Mouse (Mus musculus) neural tube, embryonic 13.5 days (tissue): Measurements from ENCODE around the gene Cyb561d1. TPM values are rescaled to one million over a fixed set of nuclear protein-coding genes. Genes with fewer than 3 reads are reported as not detected.
A peak's percentile ranks its signal among the peaks of the same experiment; 100 is the strongest.

ENCODE experiments used
- ATAC-seq: fragments of 200-750 bp; cut with Nextera tagmentation; 2 replicates; pipeline ENCODE4 v1.8.0; 2017; ENCODE audit warnings: low read depth, mild to moderate bottlenecking, moderate TSS enrichment, moderate library complexity
- H3K27ac ChIP-seq: fragments of 300-500 bp; sonication (generic); replicated peaks from 2 replicates; pipeline ENCODE4 v1.5.1; 2015; ENCODE audit warnings: moderate library complexity, mild to moderate bottlenecking, inconsistent platforms
- H3K27me3 ChIP-seq: fragments of 300-500 bp; sonication (generic); 2 replicates; pipeline ENCODE4 v1.6.1; 2015; ENCODE audit warnings: mild to moderate bottlenecking, inconsistent platforms
- H3K36me3 ChIP-seq: fragments of 300-500 bp; sonication (generic); 2 replicates; pipeline ENCODE4 v1.6.1; 2015; ENCODE audit warnings: mild to moderate bottlenecking, inconsistent platforms
- H3K4me1 ChIP-seq: fragments of 300-500 bp; sonication (generic); replicated peaks from 2 replicates; pipeline ENCODE4 v1.6.1; 2015; ENCODE audit warnings: inconsistent platforms
- H3K4me2 ChIP-seq: fragments of 300-500 bp; sonication (generic); 2 replicates; pipeline ENCODE4 v1.6.1; 2015; ENCODE audit warnings: inconsistent platforms, mild to moderate bottlenecking, moderate library complexity
- H3K4me3 ChIP-seq: fragments of 300-500 bp; sonication (generic); 2 replicates; pipeline ENCODE4 v1.5.1; 2015; ENCODE audit warnings: mild to moderate bottlenecking, inconsistent platforms
- H3K9ac ChIP-seq: fragments of 300-500 bp; sonication (generic); 2 replicates; pipeline ENCODE4 v1.6.1; 2015; ENCODE audit warnings: moderate library complexity, mild to moderate bottlenecking, inconsistent platforms
- H3K9me3 ChIP-seq: fragments of 300-500 bp; sonication (generic); 2 replicates; pipeline ENCODE4 v1.6.1; 2016; ENCODE audit warnings: inconsistent platforms
- WGBS: fragments of 180-500 bp; shearing (Covaris S2); methylation state at CpG from one replicate; pipeline ENCODE4 v1.1.7; 2015; 5-methylcytosine and 5-hydroxymethylcytosine counted together
- polyA plus RNA-seq: library from polyadenylated mRNA; unstranded; fragments of >200 nt; fragmentation: Nextera tagmentation; extraction: Ambion mirVana; gene quantifications from 2 replicates; pipeline ENCODE4 v1.2.1, GENCODE M21; 2015

Cyb561d1 gene
- polyA plus RNA-seq, 1 experiment from 2014 or later: 3.9 TPM

- no peaks in the 10 kb centered on the region for H3K9me3 ChIP-seq
- H3K36me3 ChIP-seq: peaks cover 44% of the 10 kb centered on the region
- no peak overlapping the region for H3K4me3 ChIP-seq
- no peak overlapping the region for H3K9ac ChIP-seq
- no peak overlapping the region; the same call in 1 of the 2 replicates for H3K27ac ChIP-seq
- WGBS: 92% methylated on average over 6 of the region's 6 CpGs
- peaks cover 83% of the 10 kb centered on the region for H3K4me1 ChIP-seq
- H3K4me2 ChIP-seq: no peak overlapping the region
- no peak for ATAC-seq
- no peaks in the 10 kb centered on the region for H3K27me3 ChIP-seq
These were observed 1.8 kb downstream of the Cyb561d1 start for GRCm38 (mm10) chr3:108199231-108199630.

DNA sequence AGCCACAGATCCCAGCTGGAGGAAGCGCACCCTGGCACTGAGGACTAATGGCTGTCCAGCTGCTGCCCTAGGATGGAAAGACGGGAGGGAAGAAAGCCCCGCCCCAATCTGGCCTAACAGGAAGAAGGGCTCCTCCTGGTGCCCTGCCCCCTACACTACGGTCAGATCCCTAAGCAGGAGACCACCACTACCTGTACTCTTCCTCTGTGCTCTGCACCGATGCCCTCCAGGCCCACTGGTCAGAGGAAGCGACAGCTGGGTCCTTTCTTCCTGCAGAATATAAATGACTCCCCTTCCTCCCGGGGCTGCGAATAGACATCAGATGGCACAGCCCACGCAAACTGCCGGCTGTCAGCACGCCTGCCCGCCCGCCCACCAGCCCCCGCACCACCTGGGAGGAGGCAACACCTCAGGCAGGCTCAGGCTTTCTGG is 3.9 kb downstream of the Cyb561d1 start:
- H3K4me3 ChIP-seq: no peak overlapping the region
- no peaks in the 10 kb centered on the region for H3K27me3 ChIP-seq
- H3K36me3 ChIP-seq: peaks cover 27% of the 10 kb centered on the region
- 12% methylated on average over 14 of the region's 14 CpGs for WGBS
- H3K9ac ChIP-seq: peak overlapping the region; percentile 52
- H3K4me1 ChIP-seq: peaks cover 74% of the 10 kb centered on the region
- H3K9me3 ChIP-seq: no peaks in the 10 kb centered on the region
- peak; percentile 34 for ATAC-seq
- H3K4me2 ChIP-seq: peak overlapping the region; percentile 35
- H3K27ac ChIP-seq: peak overlapping the region; percentile 88

DNA sequence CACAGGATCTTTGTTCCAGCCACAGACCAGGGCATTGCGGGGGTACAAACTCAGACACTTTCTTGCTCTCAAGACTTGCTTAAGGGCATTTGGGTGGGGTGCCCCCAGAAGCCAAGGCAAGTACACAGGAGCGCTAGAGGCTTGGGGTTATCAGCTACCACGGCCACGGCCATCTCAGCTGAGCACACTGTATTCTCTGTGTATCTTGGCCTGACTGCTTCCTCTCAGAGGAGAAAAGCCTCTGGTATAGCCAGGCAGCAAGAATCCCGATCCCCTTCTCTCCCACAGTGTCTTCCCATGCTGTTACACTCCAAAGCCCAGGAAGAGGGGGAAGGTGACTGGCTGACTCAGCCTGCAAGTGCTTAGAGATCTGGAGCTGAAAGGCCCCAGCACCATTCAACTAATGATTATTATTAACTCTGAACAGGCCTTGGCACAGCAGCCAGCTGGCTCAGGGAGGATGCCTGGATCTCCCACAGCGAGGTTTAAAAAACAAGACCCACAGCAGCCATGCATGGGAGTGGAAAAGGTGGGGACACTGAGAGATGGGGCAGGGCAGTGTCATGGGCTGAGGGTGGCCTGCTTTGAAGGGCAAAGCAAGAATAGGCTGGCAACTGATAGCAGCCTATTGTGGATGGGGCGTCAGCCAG is 4.9 kb downstream of the Cyb561d1 start:
- H3K9me3 ChIP-seq: no peaks in the 10 kb centered on the region
- peak overlapping the region; percentile 88 for H3K27ac ChIP-seq
- H3K9ac ChIP-seq: peak overlapping the region; percentile 23
- no peak overlapping the region for H3K4me2 ChIP-seq
- 64% methylated on average over 7 of the region's 7 CpGs for WGBS
- no peak; the same call in 1 of the 2 replicates for ATAC-seq
- H3K36me3 ChIP-seq: peaks cover 22% of the 10 kb centered on the region
- H3K4me3 ChIP-seq: no peak overlapping the region
- no peaks in the 10 kb centered on the region for H3K27me3 ChIP-seq
- H3K4me1 ChIP-seq: peaks cover 74% of the 10 kb centered on the region

GRCm38 (mm10) chr3:108195287-108195686 is 5.7 kb downstream of the Cyb561d1 start:
- 78% methylated on average over 4 of the region's 4 CpGs for WGBS
- Histone ChIP-seq H3K9ac (peak overlapping the region; percentile 23; the same call in 1 of the 2 replicates), H3K27me3 (no peaks in the 10 kb centered on the region), H3K27ac (peak overlapping the region; percentile 88), H3K4me3 (no peak overlapping the region), H3K9me3 (no peaks in the 10 kb centered on the region), H3K36me3 (peaks cover 26% of the 10 kb centered on the region), H3K4me1 (peaks cover 74% of the 10 kb centered on the region), H3K4me2 (no peak overlapping the region)
- ATAC-seq: no peak

DNA sequence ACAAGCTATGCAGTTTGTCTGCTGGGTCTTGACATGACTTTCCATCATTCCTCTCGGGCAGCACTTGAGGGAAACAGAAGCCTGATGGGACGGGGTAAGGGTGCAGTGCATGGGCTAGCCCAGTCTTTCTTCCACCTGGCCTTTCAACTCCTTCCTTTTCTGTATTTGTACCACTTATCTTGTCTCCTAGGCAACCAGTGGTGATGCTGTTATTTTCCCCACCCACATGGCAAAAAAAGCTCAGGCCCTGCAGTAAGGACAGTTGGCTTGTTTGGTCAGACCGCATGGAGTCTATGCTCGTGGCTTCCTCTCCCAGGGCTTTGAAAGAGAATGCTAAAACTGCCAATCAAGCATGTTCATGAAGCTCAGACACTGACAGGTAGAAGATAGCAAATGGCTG is 7.3 kb downstream of the Cyb561d1 start:
- no peaks in the 10 kb centered on the region for H3K9me3 ChIP-seq
- no peak overlapping the region for H3K4me2 ChIP-seq
- H3K4me3 ChIP-seq: no peak overlapping the region
- WGBS: 76% methylated on average over 4 of the region's 4 CpGs
- H3K9ac ChIP-seq: no peak overlapping the region
- ATAC-seq: no peak
- peaks cover 81% of the 10 kb centered on the region for H3K4me1 ChIP-seq
- H3K36me3 ChIP-seq: peaks cover 18% of the 10 kb centered on the region
- no peak overlapping the region; the same call in 1 of the 2 replicates for H3K27ac ChIP-seq
- H3K27me3 ChIP-seq: no peaks in the 10 kb centered on the region

GRCm38 (mm10) chr3:108189897-108190296 is 11.1 kb downstream of the Cyb561d1 start:
- Histone ChIP-seq H3K27me3 (peaks cover 1% of the 10 kb centered on the region; the same call in 1 of the 2 replicates), H3K4me2 (peak overlapping the region; percentile 90), H3K9ac (peak overlapping the region; percentile 60), H3K4me3 (no peak overlapping the region; the same call in 1 of the 2 replicates), H3K4me1 (peaks cover 80% of the 10 kb centered on the region), H3K9me3 (no peaks in the 10 kb centered on the region), H3K27ac (no peak overlapping the region; the same call in 1 of the 2 replicates), H3K36me3 (peaks cover 22% of the 10 kb centered on the region)
- WGBS: 80% methylated on average over 5 of the region's 5 CpGs
- no peak for ATAC-seq

- Histone ChIP-seq H3K36me3 (peaks cover 21% of the 10 kb centered on the region), H3K9ac (peak overlapping the region; percentile 60), H3K27me3 (peaks cover 6% of the 10 kb centered on the region; the same call in 1 of the 2 replicates), H3K27ac (no peak overlapping the region), H3K4me3 (peak overlapping the region; percentile 13), H3K4me2 (peak overlapping the region; percentile 90), H3K9me3 (no peaks in the 10 kb centered on the region), H3K4me1 (peaks cover 76% of the 10 kb centered on the region)
- 64% methylated on average over 9 of the region's 9 CpGs for WGBS
- ATAC-seq: no peak
These were observed 12.1 kb downstream of the Cyb561d1 start for GRCm38 (mm10) chr3:108188716-108189490.

DNA sequence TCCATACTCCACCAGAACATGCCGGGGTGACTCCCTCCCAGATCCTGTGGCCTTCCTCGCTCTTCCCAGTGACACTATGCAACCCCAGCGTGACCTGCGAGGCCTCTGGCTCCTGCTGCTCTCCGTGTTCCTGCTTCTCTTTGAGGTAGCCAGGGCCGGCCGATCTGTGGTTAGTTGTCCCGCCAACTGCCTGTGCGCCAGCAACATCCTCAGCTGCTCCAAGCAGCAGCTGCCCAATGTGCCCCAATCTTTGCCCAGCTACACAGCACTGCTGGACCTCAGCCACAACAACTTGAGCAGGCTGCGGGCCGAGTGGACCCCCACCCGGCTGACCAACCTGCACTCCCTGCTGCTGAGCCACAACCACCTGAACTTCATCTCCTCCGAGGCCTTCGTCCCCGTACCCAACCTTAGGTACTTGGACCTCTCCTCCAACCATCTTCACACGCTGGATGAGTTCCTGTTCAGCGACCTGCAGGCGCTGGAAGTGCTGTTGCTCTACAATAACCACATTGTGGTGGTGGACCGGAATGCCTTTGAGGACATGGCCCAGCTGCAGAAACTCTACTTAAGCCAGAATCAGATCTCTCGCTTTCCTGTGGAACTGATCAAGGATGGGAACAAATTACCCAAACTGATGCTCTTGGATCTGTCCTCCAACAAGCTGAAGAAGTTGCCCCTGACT is 13.8 kb downstream of the Cyb561d1 start:
- peak; percentile 21 for ATAC-seq
- Histone ChIP-seq H3K4me2 (peak overlapping the region; percentile 90), H3K27me3 (peaks cover 6% of the 10 kb centered on the region; the same call in 1 of the 2 replicates), H3K36me3 (peaks cover 18% of the 10 kb centered on the region), H3K27ac (peak overlapping the region; percentile 81), H3K4me1 (peaks cover 66% of the 10 kb centered on the region), H3K9ac (peak overlapping the region; percentile 91), H3K4me3 (peak overlapping the region; percentile 80), H3K9me3 (no peaks in the 10 kb centered on the region)
- WGBS: 59% methylated on average over 20 of the region's 20 CpGs

DNA sequence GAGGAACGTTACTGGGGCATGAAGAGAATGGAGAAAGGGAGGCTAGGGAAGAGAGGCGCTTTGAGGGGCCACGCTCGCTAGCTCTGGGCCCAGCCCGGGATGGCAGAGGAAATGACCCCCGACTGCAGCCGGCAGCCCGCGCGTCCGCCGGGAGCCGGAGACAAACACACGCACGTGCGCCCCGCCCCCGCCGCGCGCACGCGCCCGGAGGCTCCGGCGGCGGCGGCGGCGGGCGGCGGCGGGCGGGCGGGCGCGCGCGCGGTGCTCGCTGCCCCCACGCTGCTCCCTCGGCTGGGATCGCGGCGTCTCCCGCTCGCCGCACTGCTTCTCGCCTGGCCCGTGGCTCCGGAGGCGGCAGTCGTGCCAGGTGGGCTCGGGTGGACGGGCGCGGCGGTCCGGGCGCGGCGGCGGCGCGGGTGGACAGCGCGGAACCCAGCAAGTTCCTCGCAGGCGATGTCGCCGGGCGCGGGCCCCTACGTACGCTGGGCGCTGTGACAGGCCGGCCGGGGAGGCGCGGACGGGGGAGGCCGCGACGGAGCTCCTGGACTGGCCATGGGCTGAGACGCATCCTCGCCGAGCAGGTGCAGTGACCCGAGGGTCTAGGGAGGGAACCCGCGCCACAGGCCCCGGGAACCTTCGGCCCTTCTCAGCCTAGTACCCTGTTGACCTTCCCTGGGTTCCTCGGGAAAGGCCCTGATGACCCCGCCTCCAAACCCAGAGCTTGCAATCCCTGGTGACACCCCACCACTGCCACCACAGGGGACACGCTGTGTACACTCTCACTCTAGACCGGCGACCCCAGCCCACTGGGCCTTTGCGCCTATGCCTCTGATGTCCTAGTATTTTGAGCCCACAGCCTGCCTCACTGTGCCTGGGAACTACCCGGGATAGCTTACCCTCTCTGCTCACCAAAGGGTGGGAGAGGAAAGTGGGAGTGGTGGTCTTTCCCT is 14.6 kb downstream of the Cyb561d1 start, which contains the start of gene Amigo1:
Gene Amigo1, plus strand, starts transcription at position 238 of the 950 bp plus-strand sequence.
- H3K27me3 ChIP-seq: peaks cover 6% of the 10 kb centered on the region; the same call in 1 of the 2 replicates
- peak; percentile 74 for ATAC-seq
- peaks cover 18% of the 10 kb centered on the region for H3K36me3 ChIP-seq
- peak within 1 kb of the TSS; percentile 91 for H3K9ac ChIP-seq
- peak within 1 kb of the TSS; percentile 81 for H3K27ac ChIP-seq
- peak within 1 kb of the TSS; percentile 90 for H3K4me2 ChIP-seq
- under 1% methylated on average over 83 of the region's 100 CpGs for WGBS
- H3K4me3 ChIP-seq: peak within 1 kb of the TSS; percentile 80
- H3K9me3 ChIP-seq: no peaks in the 10 kb centered on the region
- peaks cover 59% of the 10 kb centered on the region for H3K4me1 ChIP-seq

DNA sequence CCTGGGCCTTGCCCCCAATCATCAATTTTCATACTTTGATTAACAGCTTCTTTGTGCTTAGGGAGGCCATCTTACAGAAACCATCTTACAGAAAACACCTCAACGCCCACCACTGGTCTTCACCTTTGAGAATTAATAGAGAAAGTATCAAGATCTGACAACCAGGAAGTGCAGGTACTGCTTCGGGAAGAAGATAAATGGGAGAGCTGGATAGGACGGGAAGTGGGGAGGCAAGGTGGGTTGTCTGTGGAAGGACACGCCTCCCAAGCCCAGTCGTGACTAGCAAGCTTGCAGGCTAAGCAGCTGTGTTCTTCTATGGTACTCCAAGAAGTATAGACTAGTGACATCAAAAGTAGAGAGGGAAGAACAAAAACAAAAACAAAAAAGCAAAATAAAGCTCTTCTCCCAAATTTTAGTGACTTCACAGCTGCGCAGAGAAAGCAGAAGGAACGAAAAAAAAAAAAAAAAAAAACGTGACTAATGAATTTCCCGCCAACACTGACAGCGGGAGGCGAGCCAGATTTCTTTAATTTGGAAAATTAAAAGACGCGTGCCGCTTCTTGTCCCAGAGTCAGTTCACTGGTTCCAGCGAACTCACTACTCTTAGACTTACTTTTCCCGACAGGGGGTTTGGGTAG is 15.4 kb downstream of the Cyb561d1 start:
- Histone ChIP-seq H3K27me3 (peaks cover 6% of the 10 kb centered on the region; the same call in 1 of the 2 replicates), H3K9me3 (no peaks in the 10 kb centered on the region), H3K9ac (peak overlapping the region; percentile 91), H3K36me3 (peaks cover 14% of the 10 kb centered on the region), H3K4me1 (peaks cover 51% of the 10 kb centered on the region), H3K27ac (peak overlapping the region; percentile 81), H3K4me2 (peak overlapping the region; percentile 90), H3K4me3 (peak overlapping the region; percentile 80)
- WGBS: 3% methylated on average over 16 of the region's 16 CpGs
- ATAC-seq: no peak
